Mouse (Mus musculus): Measurements from ENCODE around the gene Xrra1. TPM values are rescaled to one million over a fixed set of nuclear protein-coding genes. Genes with fewer than 3 reads are reported as not detected.
A peak's percentile ranks its signal among the peaks of the same experiment; 100 is the strongest.

The Xrra1 gene
- polyA plus RNA-seq, 1 experiment: 0.11 TPM

- TF ChIP-seq MAX (IDR thresholded peaks at IDR 0.05) (no peak), USF1 (IDR thresholded peaks at IDR 0.05; ENCODE audit: low read depth) (no peak), FOSL1 (IDR thresholded peaks at IDR 0.05; ENCODE audit: insufficient read depth, low read length, poor library complexity, severe bottlenecking) (no peak), CEBPB (IDR thresholded peaks at IDR 0.05; ENCODE audit: low read depth) (no peak)
Measured at GRCm38 (mm10) chr7:99890168-99890755, 31.3 kb downstream of the Xrra1 start.

GRCm38 (mm10) chr7:99891471-99891870 is 32.6 kb downstream of the Xrra1 start:
- no peaks in the 10 kb centered on the region for H3K36me3 ChIP-seq (ENCODE audit: control insufficient read depth, insufficient read depth)
- H3ac ChIP-seq (ENCODE audit: control insufficient read depth, insufficient read length, low read depth): no peak overlapping the region
- no peak overlapping the region for H3K4me3 ChIP-seq (ENCODE audit: insufficient read depth, poor library complexity, severe bottlenecking)
- no peaks in the 10 kb centered on the region for H3K79me2 ChIP-seq (ENCODE audit: control insufficient read depth, insufficient read depth)
- H3K79me3 ChIP-seq (ENCODE audit: low read depth): no peaks in the 10 kb centered on the region
- peaks cover 13% of the 10 kb centered on the region for H3K27me3 ChIP-seq (ENCODE audit: control insufficient read depth, insufficient read depth, insufficient read length)
- TF ChIP-seq USF1 (IDR thresholded peaks at IDR 0.05; ENCODE audit: low read depth): peak; percentile 15
- TF ChIP-seq CEBPB (IDR thresholded peaks at IDR 0.05; ENCODE audit: low read depth): no peak

More at GRCm38 (mm10) chr7:99890168-99890755, 31.3 kb downstream of the Xrra1 start:
- H3ac ChIP-seq (ENCODE audit: control insufficient read depth, insufficient read length, low read depth): no peak overlapping the region
- H3K36me3 ChIP-seq (ENCODE audit: control insufficient read depth, insufficient read depth): no peaks in the 10 kb centered on the region
- peaks cover 11% of the 10 kb centered on the region for H3K27me3 ChIP-seq (ENCODE audit: control insufficient read depth, insufficient read depth, insufficient read length)
- H3K79me3 ChIP-seq (ENCODE audit: low read depth): no peaks in the 10 kb centered on the region
- no peak overlapping the region for H3K4me3 ChIP-seq (ENCODE audit: insufficient read depth, poor library complexity, severe bottlenecking)
- H3K79me2 ChIP-seq (ENCODE audit: control insufficient read depth, insufficient read depth): no peaks in the 10 kb centered on the region

GRCm38 (mm10) chr7:99892351-99892750 is 33.4 kb downstream of the Xrra1 start:
- peaks cover 17% of the 10 kb centered on the region for H3K27me3 ChIP-seq (ENCODE audit: control insufficient read depth, insufficient read depth, insufficient read length)
- no peak overlapping the region for H3K4me3 ChIP-seq (ENCODE audit: insufficient read depth, poor library complexity, severe bottlenecking)
- TF ChIP-seq MYOD1 (IDR thresholded peaks at IDR 0.05; ENCODE audit: control insufficient read depth, insufficient read length, low read depth): no peak
- TF ChIP-seq CEBPB (IDR thresholded peaks at IDR 0.05; ENCODE audit: low read depth): no peak
- TF ChIP-seq CTCF (IDR thresholded peaks at IDR 0.05; ENCODE audit: control insufficient read depth, insufficient read depth, insufficient read length): no peak
- TF ChIP-seq MAX (IDR thresholded peaks at IDR 0.05): no peak
- TF ChIP-seq MYOG (IDR thresholded peaks at IDR 0.05; ENCODE audit: control insufficient read depth, extremely low read depth, insufficient read length): no peak
- TF ChIP-seq USF1 (IDR thresholded peaks at IDR 0.05; ENCODE audit: low read depth): no peak
- TF ChIP-seq FOSL1 (IDR thresholded peaks at IDR 0.05; ENCODE audit: insufficient read depth, low read length, poor library complexity, severe bottlenecking): no peak

GRCm38 (mm10) chr7:99893967-99894366 is 35.1 kb downstream of the Xrra1 start:
- Histone ChIP-seq H3K27me3 (ENCODE audit: control insufficient read depth, insufficient read depth, insufficient read length) (peaks cover 21% of the 10 kb centered on the region), H3K79me2 (ENCODE audit: control insufficient read depth, insufficient read depth) (no peaks in the 10 kb centered on the region), H3K36me3 (ENCODE audit: control insufficient read depth, insufficient read depth) (no peaks in the 10 kb centered on the region), H3K79me3 (ENCODE audit: low read depth) (no peaks in the 10 kb centered on the region), H3K4me3 (ENCODE audit: insufficient read depth, poor library complexity, severe bottlenecking) (no peak overlapping the region), H3ac (ENCODE audit: control insufficient read depth, insufficient read length, low read depth) (no peak overlapping the region)
- TF ChIP-seq MYOD1 (IDR thresholded peaks at IDR 0.05; ENCODE audit: control insufficient read depth, insufficient read length, low read depth) (no peak), FOSL1 (IDR thresholded peaks at IDR 0.05; ENCODE audit: insufficient read depth, low read length, poor library complexity, severe bottlenecking) (no peak), USF1 (IDR thresholded peaks at IDR 0.05; ENCODE audit: low read depth) (no peak), CEBPB (IDR thresholded peaks at IDR 0.05; ENCODE audit: low read depth) (no peak), CTCF (IDR thresholded peaks at IDR 0.05; ENCODE audit: control insufficient read depth, insufficient read depth, insufficient read length) (no peak), MYOG (IDR thresholded peaks at IDR 0.05; ENCODE audit: control insufficient read depth, extremely low read depth, insufficient read length) (no peak), MAX (IDR thresholded peaks at IDR 0.05) (no peak)

More at GRCm38 (mm10) chr7:99892351-99892750, 33.4 kb downstream of the Xrra1 start:
- H3K79me2 ChIP-seq (ENCODE audit: control insufficient read depth, insufficient read depth): no peaks in the 10 kb centered on the region
- H3ac ChIP-seq (ENCODE audit: control insufficient read depth, insufficient read length, low read depth): no peak overlapping the region
- no peaks in the 10 kb centered on the region for H3K79me3 ChIP-seq (ENCODE audit: low read depth)
- no peaks in the 10 kb centered on the region for H3K36me3 ChIP-seq (ENCODE audit: control insufficient read depth, insufficient read depth)

GRCm38 (mm10) chr7:99894478-99894877 is 35.6 kb downstream of the Xrra1 start:
- Histone ChIP-seq H3ac (ENCODE audit: control insufficient read depth, insufficient read length, low read depth) (no peak overlapping the region), H3K27me3 (ENCODE audit: control insufficient read depth, insufficient read depth, insufficient read length) (peaks cover 21% of the 10 kb centered on the region), H3K4me3 (ENCODE audit: insufficient read depth, poor library complexity, severe bottlenecking) (no peak overlapping the region), H3K36me3 (ENCODE audit: control insufficient read depth, insufficient read depth) (no peaks in the 10 kb centered on the region), H3K79me3 (ENCODE audit: low read depth) (no peaks in the 10 kb centered on the region), H3K79me2 (ENCODE audit: control insufficient read depth, insufficient read depth) (no peaks in the 10 kb centered on the region)
- TF ChIP-seq FOSL1 (IDR thresholded peaks at IDR 0.05; ENCODE audit: insufficient read depth, low read length, poor library complexity, severe bottlenecking): no peak
- TF ChIP-seq MAX (IDR thresholded peaks at IDR 0.05): no peak
- TF ChIP-seq CTCF (IDR thresholded peaks at IDR 0.05; ENCODE audit: control insufficient read depth, insufficient read depth, insufficient read length): no peak
- no peak for TF ChIP-seq USF1 (IDR thresholded peaks at IDR 0.05; ENCODE audit: low read depth)
- TF ChIP-seq MYOD1 (IDR thresholded peaks at IDR 0.05; ENCODE audit: control insufficient read depth, insufficient read length, low read depth): no peak
- no peak for TF ChIP-seq CEBPB (IDR thresholded peaks at IDR 0.05; ENCODE audit: low read depth)
- TF ChIP-seq MYOG (IDR thresholded peaks at IDR 0.05; ENCODE audit: control insufficient read depth, extremely low read depth, insufficient read length): no peak

GRCm38 (mm10) chr7:99896905-99897304 is 38.0 kb downstream of the Xrra1 start:
- Histone ChIP-seq H3K79me2 (ENCODE audit: control insufficient read depth, insufficient read depth) (no peaks in the 10 kb centered on the region), H3K79me3 (ENCODE audit: low read depth) (no peaks in the 10 kb centered on the region), H3ac (ENCODE audit: control insufficient read depth, insufficient read length, low read depth) (no peak overlapping the region), H3K27me3 (ENCODE audit: control insufficient read depth, insufficient read depth, insufficient read length) (peaks cover 29% of the 10 kb centered on the region), H3K4me3 (ENCODE audit: insufficient read depth, poor library complexity, severe bottlenecking) (no peak overlapping the region), H3K36me3 (ENCODE audit: control insufficient read depth, insufficient read depth) (no peaks in the 10 kb centered on the region)
- no peak for TF ChIP-seq CTCF (IDR thresholded peaks at IDR 0.05; ENCODE audit: control insufficient read depth, insufficient read depth, insufficient read length)
- no peak for TF ChIP-seq MYOG (IDR thresholded peaks at IDR 0.05; ENCODE audit: control insufficient read depth, extremely low read depth, insufficient read length)
- TF ChIP-seq CEBPB (IDR thresholded peaks at IDR 0.05; ENCODE audit: low read depth): no peak
- TF ChIP-seq FOSL1 (IDR thresholded peaks at IDR 0.05; ENCODE audit: insufficient read depth, low read length, poor library complexity, severe bottlenecking): no peak
- TF ChIP-seq MAX (IDR thresholded peaks at IDR 0.05): no peak
- TF ChIP-seq MYOD1 (IDR thresholded peaks at IDR 0.05; ENCODE audit: control insufficient read depth, insufficient read length, low read depth): no peak
- TF ChIP-seq USF1 (IDR thresholded peaks at IDR 0.05; ENCODE audit: low read depth): no peak

Measured in C2C12 (cell line).